Mouse (Mus musculus): ENCODE results near the gene Caps2. TPM values are rescaled to one million over a fixed set of nuclear protein-coding genes. Genes with fewer than 3 reads are reported as not detected.
"Not testable (repeated sequence)": the region's sequence is repeated elsewhere in the genome, so short reads cannot be mapped to it uniquely, and the experiment has no call there.

Gene Caps2
- not detected in 2 replicates for polyA plus RNA-seq (2012; ENCODE audit: insufficient read depth, insufficient read length, missing spikeins)

- TF ChIP-seq POLR2A (IDR thresholded peaks at IDR 0.05; ENCODE audit: borderline replicate concordance, low read depth, low read length) = no peak
- TF ChIP-seq CTCF (IDR thresholded peaks at IDR 0.05; ENCODE audit: low read depth, low read length) = no peak
- Histone ChIP-seq H3K4me1 (ENCODE audit: control insufficient read depth, insufficient read depth, low read length) (0 out of 2 replicates have a peak, but pooled peaks cover 5% of the 10 kb centered on the region), H3K27ac (ENCODE audit: insufficient read depth, low read depth, low read length) (no peak within 1 kb of the TSS), H3K4me3 (ENCODE audit: insufficient read depth, low read length) (no peak within 1 kb of the TSS)
Measured at GRCm38 (mm10) chr10:112163168-112163766, at the start of gene Caps2. Gene Caps2 (plus strand): TSS chr10:112163621.

- not testable (repeated sequence) for H3K27ac ChIP-seq (ENCODE audit: insufficient read depth, low read depth, low read length); H3K4me3 ChIP-seq (ENCODE audit: insufficient read depth, low read length)
Measured at GRCm38 (mm10) chr10:112125090-112125489, 38.3 kb upstream of the Caps2 start.

GRCm38 (mm10) chr10:112127682-112128230 lies 35.7 kb upstream of the Caps2 start:
- H3K4me3 ChIP-seq (ENCODE audit: insufficient read depth, low read length); H3K4me1 ChIP-seq (ENCODE audit: control insufficient read depth, insufficient read depth, low read length); H3K27ac ChIP-seq (ENCODE audit: insufficient read depth, low read depth, low read length): not testable (repeated sequence)

More at GRCm38 (mm10) chr10:112125090-112125489, 38.3 kb upstream of the Caps2 start:
- not testable (repeated sequence) for H3K4me1 ChIP-seq (ENCODE audit: control insufficient read depth, insufficient read depth, low read length)

- no peak overlapping the region for H3K4me3 ChIP-seq (ENCODE audit: insufficient read depth, low read length)
- TF ChIP-seq CTCF (IDR thresholded peaks at IDR 0.05; ENCODE audit: low read depth, low read length) = no peak
- TF ChIP-seq POLR2A (IDR thresholded peaks at IDR 0.05; ENCODE audit: borderline replicate concordance, low read depth, low read length) = no peak
- H3K27ac ChIP-seq (ENCODE audit: insufficient read depth, low read depth, low read length) = no peak overlapping the region
- no peaks in the 10 kb centered on the region for H3K4me1 ChIP-seq (ENCODE audit: control insufficient read depth, insufficient read depth, low read length)
Measured at GRCm38 (mm10) chr10:112132194-112132593, 31.2 kb upstream of the Caps2 start.

- H3K4me3 ChIP-seq (ENCODE audit: insufficient read depth, low read length) = peak overlapping the region; percentile 40
- TF ChIP-seq CTCF (IDR thresholded peaks at IDR 0.05; ENCODE audit: low read depth, low read length) = no peak
- TF ChIP-seq POLR2A (IDR thresholded peaks at IDR 0.05; ENCODE audit: borderline replicate concordance, low read depth, low read length) = no peak
- no peak overlapping the region for H3K27ac ChIP-seq (ENCODE audit: insufficient read depth, low read depth, low read length)
- peaks cover 5% of the 10 kb centered on the region for H3K4me1 ChIP-seq (ENCODE audit: control insufficient read depth, insufficient read depth, low read length)
Measured at GRCm38 (mm10) chr10:112138050-112138870, 25.2 kb upstream of the Caps2 start.

- H3K27ac ChIP-seq (ENCODE audit: insufficient read depth, low read depth, low read length) = no peak overlapping the region
- peaks cover 5% of the 10 kb centered on the region for H3K4me1 ChIP-seq (ENCODE audit: control insufficient read depth, insufficient read depth, low read length)
- peak overlapping the region; percentile 40 for H3K4me3 ChIP-seq (ENCODE audit: insufficient read depth, low read length)
- TF ChIP-seq CTCF (IDR thresholded peaks at IDR 0.05; ENCODE audit: low read depth, low read length) (no peak), POLR2A (IDR thresholded peaks at IDR 0.05; ENCODE audit: borderline replicate concordance, low read depth, low read length) (no peak)
Measured at GRCm38 (mm10) chr10:112138871-112139430, 24.5 kb upstream of the Caps2 start.

- Histone ChIP-seq H3K4me1 (ENCODE audit: control insufficient read depth, insufficient read depth, low read length) (peaks cover 5% of the 10 kb centered on the region), H3K27ac (ENCODE audit: insufficient read depth, low read depth, low read length) (no peak overlapping the region), H3K4me3 (ENCODE audit: insufficient read depth, low read length) (no peak overlapping the region)
- TF ChIP-seq CTCF (IDR thresholded peaks at IDR 0.05; ENCODE audit: low read depth, low read length) (no peak), POLR2A (IDR thresholded peaks at IDR 0.05; ENCODE audit: borderline replicate concordance, low read depth, low read length) (no peak)
Measured at GRCm38 (mm10) chr10:112139834-112140233, 23.6 kb upstream of the Caps2 start.

- not testable (repeated sequence) for H3K27ac ChIP-seq (ENCODE audit: insufficient read depth, low read depth, low read length); H3K4me3 ChIP-seq (ENCODE audit: insufficient read depth, low read length); H3K4me1 ChIP-seq (ENCODE audit: control insufficient read depth, insufficient read depth, low read length)
- peak; percentile 54 for TF ChIP-seq CTCF (IDR thresholded peaks at IDR 0.05; ENCODE audit: low read depth, low read length)
Measured at GRCm38 (mm10) chr10:112159882-112160560, 3.4 kb upstream of the Caps2 start, which contains the start of gene Glipr1l3. Gene Glipr1l3 (minus strand): TSS chr10:112160327.

- not testable (repeated sequence) for H3K4me1 ChIP-seq (ENCODE audit: control insufficient read depth, insufficient read depth, low read length); H3K4me3 ChIP-seq (ENCODE audit: insufficient read depth, low read length); H3K27ac ChIP-seq (ENCODE audit: insufficient read depth, low read depth, low read length)
Measured at GRCm38 (mm10) chr10:112177027-112177426, 13.6 kb downstream of the Caps2 start.

GRCm38 (mm10) chr10:112193919-112194318 lies 30.5 kb downstream of the Caps2 start:
- not testable (repeated sequence) for H3K27ac ChIP-seq (ENCODE audit: insufficient read depth, low read depth, low read length); H3K4me1 ChIP-seq (ENCODE audit: control insufficient read depth, insufficient read depth, low read length); H3K4me3 ChIP-seq (ENCODE audit: insufficient read depth, low read length)
